Mouse (Mus musculus) gonadal fat pad, adult 2 months (tissue): Measurements from ENCODE around the gene Nsdhl. TPM values are rescaled to one million over a fixed set of nuclear protein-coding genes. Genes with fewer than 3 reads are reported as not detected.

Experiments
- DNase-seq: peaks from one replicate; pipeline ENCODE4 v3.0.0-alpha.2; 2012; ENCODE audit warnings: low read depth
- polyA plus RNA-seq: library from polyadenylated mRNA; depleted of rRNA; stranded (reverse); fragments of >200 nt; gene quantifications from 2 replicates; pipeline ENCODE4 v1.2.3, GENCODE M21; 2012; rRNA removed

Nsdhl gene
- polyA plus RNA-seq, 1 experiment = 90.9 TPM

DNA sequence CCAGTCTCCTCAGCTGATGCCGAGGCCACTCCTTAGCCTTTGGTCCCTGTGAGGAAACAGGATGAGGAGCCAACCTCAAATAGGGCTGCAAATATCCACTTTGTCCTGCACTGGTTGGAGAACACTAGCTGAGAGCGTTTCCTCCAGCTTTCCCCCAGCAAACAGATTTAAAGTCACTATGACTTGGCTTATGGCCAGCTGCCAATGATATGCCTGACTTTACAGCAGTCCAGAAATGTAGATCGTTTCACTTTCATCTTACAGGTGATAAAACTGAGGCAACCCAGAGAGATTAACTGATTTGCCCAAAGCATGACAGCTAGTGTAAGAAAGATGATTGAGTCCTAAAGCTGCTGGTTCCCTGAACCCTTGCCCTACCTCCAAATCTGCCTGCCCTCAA is 77.2 kb downstream of the Nsdhl start:
- no peak for DNase-seq

DNA sequence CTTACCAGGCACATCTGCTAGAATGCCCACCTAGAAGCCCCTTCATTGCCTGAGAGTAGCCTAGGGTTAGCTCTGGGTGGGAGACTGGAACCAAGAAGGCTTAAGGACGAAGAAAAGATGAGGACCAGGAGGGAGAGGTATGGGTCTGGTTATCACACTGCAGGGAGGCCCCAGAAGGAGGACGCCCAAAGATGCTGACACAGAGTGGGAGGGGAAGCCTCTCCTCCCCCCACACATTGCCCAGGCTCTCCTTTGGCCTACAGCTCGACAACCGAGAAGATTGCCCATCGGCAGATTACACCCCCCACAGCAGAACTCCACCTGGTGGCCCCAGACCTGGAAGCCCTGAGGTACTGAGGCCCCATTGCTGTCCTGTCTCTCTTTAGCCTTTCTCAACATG is 84.8 kb downstream of the Nsdhl start:
- no peak for DNase-seq

DNA sequence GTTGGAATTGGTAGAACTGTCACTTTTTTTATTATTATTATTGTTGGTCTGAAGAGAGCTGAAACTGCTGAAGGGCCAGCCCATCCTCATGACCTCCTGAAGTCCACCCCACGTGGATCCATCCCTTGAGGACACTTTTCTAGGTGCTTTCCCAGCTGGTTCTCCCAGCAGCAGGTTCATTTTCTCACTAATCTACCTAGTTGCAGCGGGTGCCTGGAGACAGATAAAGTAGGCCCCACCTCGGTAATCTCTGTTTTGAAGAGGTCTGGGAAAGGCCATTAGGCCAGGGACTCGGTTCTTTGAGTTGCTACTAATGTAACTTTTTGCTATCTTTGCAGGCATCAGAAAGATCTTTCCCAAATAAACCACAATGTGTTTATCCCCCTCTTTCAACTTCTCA is 87.3 kb downstream of the Nsdhl start:
- no peak for DNase-seq

DNA sequence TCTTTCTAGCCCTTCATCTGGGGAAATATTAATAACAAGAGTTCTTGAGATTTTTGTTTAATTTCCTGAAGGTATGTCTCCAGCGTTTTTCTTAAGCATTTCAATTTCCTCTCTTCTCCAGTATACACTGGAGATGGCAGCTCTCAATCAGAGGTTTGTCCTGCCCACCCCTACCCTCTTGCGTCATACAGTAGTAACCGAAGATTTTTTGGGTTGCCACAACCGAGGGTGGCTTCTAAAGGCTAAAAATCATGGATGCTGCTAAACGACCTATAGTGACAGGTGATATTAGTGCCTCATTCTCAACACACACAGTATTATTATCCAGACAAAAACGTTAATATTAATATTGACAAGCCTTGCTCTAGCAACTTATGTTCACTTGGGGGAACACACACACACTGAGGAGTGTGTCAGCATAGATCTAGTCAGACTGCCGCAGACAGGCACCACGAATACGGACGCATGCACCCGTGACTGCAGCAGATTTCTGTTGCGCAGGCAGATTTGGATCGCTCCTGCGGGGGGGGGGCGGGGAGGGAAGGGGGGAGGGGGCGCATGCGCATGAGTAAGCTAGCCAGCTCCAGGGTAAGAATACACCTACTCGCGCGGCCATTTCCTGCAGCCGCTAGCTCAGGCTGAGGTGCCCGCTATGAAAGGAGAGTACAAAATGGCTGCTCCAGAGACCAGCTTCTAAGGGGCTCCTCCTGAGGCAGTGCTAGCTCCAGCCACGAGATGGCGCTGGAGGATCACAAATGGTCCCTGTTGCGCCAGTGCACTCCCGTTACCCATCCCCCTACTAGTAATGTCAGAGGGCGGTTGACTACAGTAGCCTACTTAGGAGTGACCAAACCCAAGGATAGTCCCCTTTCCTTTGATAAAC is 89.5 kb downstream of the Nsdhl start:
- no peak for DNase-seq

Other genes starting within 250 kb of the Nsdhl start
- 0.15 and 0.22 TPM in 2 replicates for gene Gabrq, start 93.4 kb upstream of the Nsdhl start, polyA plus RNA-seq
- gene Cetn2, start 146 bp upstream of the Nsdhl start, polyA plus RNA-seq = 9.4 and 11.9 TPM in 2 replicates
- gene Zfp185, start 68.8 kb downstream of the Nsdhl start, polyA plus RNA-seq = 157 and 194 TPM in 2 replicates
- not detected in 2 replicates for gene Pnma5, start 118.5 kb downstream of the Nsdhl start, polyA plus RNA-seq
- 0.03 TPM in 1 of 2 replicates, not detected in the other for gene Pnma3, start 146.2 kb downstream of the Nsdhl start, polyA plus RNA-seq
- gene Xlr4a, start 163.9 kb downstream of the Nsdhl start, polyA plus RNA-seq = 2.1 and 4.6 TPM in 2 replicates
- gene Xlr3a, start 178.5 kb downstream of the Nsdhl start, polyA plus RNA-seq = 1.7 and 2.3 TPM in 2 replicates
- 1.00 and 1.9 TPM in 2 replicates for gene Gm14685, start 198.5 kb downstream of the Nsdhl start, polyA plus RNA-seq
- not detected in 2 replicates for gene Xlr5b, start 230.2 kb downstream of the Nsdhl start, polyA plus RNA-seq
- 0.35 and 0.55 TPM in 2 replicates for gene DXBay18, start 230.9 kb downstream of the Nsdhl start, polyA plus RNA-seq